Mouse (Mus musculus) heart, embryonic 14.5 days (tissue): ENCODE measurements at regions not wholly inside any gene's neighbourhood (a gene's known extent, or its start where the extent isn't known, plus 50 kb on each side); places are given as distances from the start of the nearest gene placed in this dataset.

ENCODE experiments used
- ATAC-seq: fragments of 200-750 bp; cut with Nextera tagmentation; 2 replicates; pipeline ENCODE4 v1.8.0; 2017; ENCODE audit warnings: low read depth, moderate TSS enrichment; ENCODE audit not compliant: insufficient number of reproducible peaks, insufficient read depth, low FRiP score
- H3K27ac ChIP-seq, 2 experiments: fragments of 200-500 bp in 1 of 2; fragments of 300-500 bp in 1 of 2; sonication (generic) in 1 of 2; replicated peaks in 1 of 2; 2 replicates each; pipeline ENCODE4 v1.5.1; 2012 to 2014; ENCODE audit warnings: low read depth in 2 of 2, low read length in 2 of 2, control low read depth in 1 of 2, mild to moderate bottlenecking in 1 of 2, mixed read lengths in 1 of 2; ENCODE audit not compliant: control insufficient read depth in 1 of 2, insufficient read depth in 1 of 2
- H3K27me3 ChIP-seq: fragments of 300-500 bp; sonication (generic); 2 replicates; pipeline ENCODE4 v1.6.1; 2014; ENCODE audit warnings: mild to moderate bottlenecking, low read length, control low read depth; ENCODE audit not compliant: control insufficient read depth, insufficient read depth
- H3K36me3 ChIP-seq: fragments of 300-500 bp; sonication (generic); 2 replicates; pipeline ENCODE4 v1.6.1; 2014; ENCODE audit warnings: mild to moderate bottlenecking, control low read depth, low read length, mixed read lengths; ENCODE audit not compliant: control insufficient read depth, insufficient read depth
- H3K4me1 ChIP-seq, 2 experiments: fragments of 200-500 bp in 1 of 2; fragments of 300-500 bp in 1 of 2; sonication (generic) in 1 of 2; 2 replicates each; pipeline ENCODE4 v1.6.1; 2012 to 2014; ENCODE audit warnings: low read length in 2 of 2, control low read depth in 1 of 2, mixed read lengths in 1 of 2; ENCODE audit not compliant: control insufficient read depth in 2 of 2, insufficient read depth in 2 of 2
- H3K4me2 ChIP-seq: fragments of 300-500 bp; sonication (generic); 2 replicates; pipeline ENCODE4 v1.6.1; 2014; ENCODE audit warnings: mild to moderate bottlenecking, low read length
- H3K4me3 ChIP-seq, 2 experiments: fragments of 200-500 bp in 1 of 2; fragments of 300-500 bp in 1 of 2; sonication (generic) in 1 of 2; 2 replicates each; pipeline ENCODE4 v1.5.1; 2012 to 2014; ENCODE audit warnings: low read length in 2 of 2, mild to moderate bottlenecking in 2 of 2, control low read depth in 1 of 2, low read depth in 1 of 2, moderate library complexity in 1 of 2; ENCODE audit not compliant: control insufficient read depth in 1 of 2, insufficient read depth in 1 of 2
- H3K9ac ChIP-seq: fragments of 300-500 bp; sonication (generic); 2 replicates; pipeline ENCODE4 v1.6.1; 2014; ENCODE audit warnings: mild to moderate bottlenecking, low read length
- H3K9me3 ChIP-seq: fragments of 300-500 bp; sonication (generic); 2 replicates; pipeline ENCODE4 v1.6.1; 2016; ENCODE audit warnings: low read length, control low read depth; ENCODE audit not compliant: control insufficient read depth
- WGBS: fragments of 180-500 bp; shearing (Covaris S2); extraction: QIAGEN DNeasy Blood & Tissue Kit; methylation state at CpG from one replicate; pipeline ENCODE4 v1.1.7; 2014; 5-methylcytosine and 5-hydroxymethylcytosine counted together

- Histone ChIP-seq H3K4me3 (no peak overlapping the region), H3K9me3 (no peaks in the 10 kb centered on the region), H3K9ac (no peak overlapping the region), H3K27ac (no peak overlapping the region), H3K36me3 (no peaks in the 10 kb centered on the region), H3K27me3 (no peaks in the 10 kb centered on the region), H3K4me2 (no peak overlapping the region), H3K4me1 (no peaks in the 10 kb centered on the region)
- ATAC-seq: no peak
Measured at GRCm38 (mm10) chr12:32434506-32435002, 56.0 kb downstream of the Ccdc71l start.

GRCm38 (mm10) chr12:32435126-32435525 lies 56.6 kb downstream of the Ccdc71l start:
- Histone ChIP-seq H3K36me3 (no peaks in the 10 kb centered on the region), H3K9me3 (no peaks in the 10 kb centered on the region), H3K9ac (no peak overlapping the region), H3K27me3 (no peaks in the 10 kb centered on the region), H3K4me2 (no peak overlapping the region), H3K4me3 (no peak overlapping the region), H3K4me1 (no peaks in the 10 kb centered on the region), H3K27ac (no peak overlapping the region)
- ATAC-seq: no peak
- 41% methylated on average over 1 of the region's 1 CpGs for WGBS

GRCm38 (mm10) chr12:32438209-32438608 lies 59.7 kb downstream of the Ccdc71l start:
- 76% methylated on average over 1 of the region's 1 CpGs for WGBS
- Histone ChIP-seq H3K4me1 (no peaks in the 10 kb centered on the region), H3K9ac (no peak overlapping the region), H3K4me2 (no peak overlapping the region), H3K36me3 (no peaks in the 10 kb centered on the region), H3K27me3 (no peaks in the 10 kb centered on the region), H3K9me3 (no peaks in the 10 kb centered on the region), H3K27ac (no peak overlapping the region), H3K4me3 (no peak overlapping the region)
- no peak for ATAC-seq

- 85% methylated on average over 4 of the region's 4 CpGs for WGBS
- Histone ChIP-seq H3K4me2 (no peak overlapping the region), H3K9ac (no peak overlapping the region), H3K4me3 (no peak overlapping the region), H3K9me3 (no peaks in the 10 kb centered on the region), H3K36me3 (no peaks in the 10 kb centered on the region), H3K27ac (no peak overlapping the region), H3K27me3 (no peaks in the 10 kb centered on the region), H3K4me1 (no peaks in the 10 kb centered on the region)
- ATAC-seq: no peak
Measured at GRCm38 (mm10) chr12:32444770-32445169, 66.3 kb downstream of the Ccdc71l start.

GRCm38 (mm10) chr12:32445874-32446273 lies 67.4 kb downstream of the Ccdc71l start:
- no peaks in the 10 kb centered on the region for H3K4me1 ChIP-seq
- H3K4me3 ChIP-seq: no peak overlapping the region
- no peaks in the 10 kb centered on the region for H3K36me3 ChIP-seq
- H3K9ac ChIP-seq: no peak overlapping the region
- H3K4me2 ChIP-seq: no peak overlapping the region
- H3K9me3 ChIP-seq: no peaks in the 10 kb centered on the region
- ATAC-seq: no peak
- no peaks in the 10 kb centered on the region for H3K27me3 ChIP-seq
- H3K27ac ChIP-seq: no peak overlapping the region

GRCm38 (mm10) chr12:32449373-32449772 lies 70.9 kb downstream of the Ccdc71l start:
- peaks cover 0 to 2% of the 10 kb centered on the region in 2 experiments; a peak in 1 of 4 replicates for H3K4me1 ChIP-seq
- H3K36me3 ChIP-seq: no peaks in the 10 kb centered on the region
- no peak for ATAC-seq
- H3K27me3 ChIP-seq: no peaks in the 10 kb centered on the region
- H3K9ac ChIP-seq: no peak overlapping the region
- no peak overlapping the region for H3K27ac ChIP-seq
- H3K9me3 ChIP-seq: no peaks in the 10 kb centered on the region
- H3K4me2 ChIP-seq: no peak overlapping the region
- no peak overlapping the region for H3K4me3 ChIP-seq

GRCm38 (mm10) chr12:32451226-32451625 lies 72.7 kb downstream of the Ccdc71l start:
- Histone ChIP-seq H3K27ac (no peak overlapping the region), H3K9me3 (no peaks in the 10 kb centered on the region), H3K4me2 (no peak overlapping the region), H3K9ac (no peak overlapping the region), H3K4me1 (peaks cover 0 to 7% of the 10 kb centered on the region in 2 experiments; a peak in 1 of 4 replicates), H3K36me3 (no peaks in the 10 kb centered on the region), H3K27me3 (no peaks in the 10 kb centered on the region), H3K4me3 (no peak overlapping the region)
- 62% methylated on average over 1 of the region's 1 CpGs for WGBS
- no peak for ATAC-seq

- Histone ChIP-seq H3K4me3 (no peak overlapping the region), H3K27ac (no peak overlapping the region), H3K36me3 (no peaks in the 10 kb centered on the region), H3K27me3 (no peaks in the 10 kb centered on the region), H3K9ac (no peak overlapping the region), H3K9me3 (no peaks in the 10 kb centered on the region), H3K4me2 (no peak overlapping the region), H3K4me1 (peaks cover 0 to 7% of the 10 kb centered on the region in 2 experiments; a peak in 1 of 4 replicates)
- no peak for ATAC-seq
Measured at GRCm38 (mm10) chr12:32454794-32455193, 76.3 kb downstream of the Ccdc71l start.
